Mouse (Mus musculus) ES-E14 (cell line): ENCODE data around the gene Cnot11. TPM values are rescaled to one million over a fixed set of nuclear protein-coding genes. Genes with fewer than 3 reads are reported as not detected.

Source experiments
- DNase-seq: peaks from one replicate; pipeline ENCODE4 v3.0.0-alpha.2; 2013; ENCODE audit warnings: low read depth, low spot score
- H3K27ac ChIP-seq: 2 replicates; pipeline ENCODE4 v1.5.1; 2012; ENCODE audit warnings: low read depth, mild to moderate bottlenecking, low read length, moderate library complexity, mixed read lengths; ENCODE audit not compliant: poor library complexity, insufficient read depth, severe bottlenecking
- H3K36me3 ChIP-seq: 2 replicates; pipeline ENCODE4 v1.6.1; 2012; ENCODE audit warnings: mild to moderate bottlenecking, low read length, moderate library complexity, mixed read lengths; ENCODE audit not compliant: control insufficient read depth, poor library complexity, insufficient read depth, severe bottlenecking
- H3K4me1 ChIP-seq, 2 experiments: fragments of 150-350 bp in 1 of 2; sonication (generic) in 1 of 2; 2 replicates each; pipeline ENCODE4 v1.6.1; 2012; ENCODE audit warnings: low read length in 2 of 2, mild to moderate bottlenecking in 1 of 2, mixed read lengths in 1 of 2; ENCODE audit not compliant: control insufficient read depth in 2 of 2, insufficient read depth in 2 of 2, poor library complexity in 1 of 2
- H3K4me3 ChIP-seq, 2 experiments: fragments of 150-350 bp in 1 of 2; sonication (generic) in 1 of 2; 2 replicates each; pipeline ENCODE4 v1.5.1; 2012; ENCODE audit warnings: low read length in 2 of 2, low read depth in 1 of 2, mild to moderate bottlenecking in 1 of 2, mixed read lengths in 1 of 2; ENCODE audit not compliant: insufficient read depth in 1 of 2, poor library complexity in 1 of 2, severe bottlenecking in 1 of 2
- H3K9ac ChIP-seq: 2 replicates; pipeline ENCODE4 v1.6.1; 2012; ENCODE audit warnings: low read depth, mild to moderate bottlenecking, low read length, mixed read lengths; ENCODE audit not compliant: poor library complexity, insufficient read depth, severe bottlenecking
- H3K9me3 ChIP-seq: fragments of 150-350 bp; sonication (generic); 2 replicates; pipeline ENCODE4 v1.6.1; 2012; ENCODE audit warnings: low read depth, mild to moderate bottlenecking, low read length; ENCODE audit not compliant: control insufficient read depth, insufficient read depth
- CHD2 ChIP-seq: IDR thresholded peaks from 2 replicates; pipeline ENCODE4 v1.6.1; 2014; ENCODE audit warnings: mild to moderate bottlenecking, low read depth, low read length, inconsistent platforms
- HCFC1 ChIP-seq: IDR thresholded peaks from 2 replicates; pipeline ENCODE4 v1.6.1; 2012; ENCODE audit warnings: low read length, inconsistent platforms, borderline replicate concordance; ENCODE audit not compliant: insufficient read depth
- MAFK ChIP-seq: IDR thresholded peaks from 2 replicates; pipeline ENCODE4 v1.6.1; 2014; ENCODE audit warnings: mild to moderate bottlenecking, low read depth, low read length, inconsistent platforms; ENCODE audit not compliant: insufficient read depth
- ZC3H11A ChIP-seq: IDR thresholded peaks from 2 replicates; pipeline ENCODE4 v1.6.1; 2012; ENCODE audit warnings: low read depth, mild to moderate bottlenecking, inconsistent platforms, low read length, borderline replicate concordance
- ZNF384 ChIP-seq: IDR thresholded peaks from 2 replicates; pipeline ENCODE4 v1.6.1; 2012; ENCODE audit warnings: low read depth, low read length, inconsistent platforms
- in situ Hi-C, 2 experiments: fragments of 600-800 bp; cut with MboI; formaldehyde crosslinking; loops; one replicate each; pipeline ENCODE4 v1.15.1; 2025; ENCODE audit warnings: low sequenced_read_pairs in 2 of 2, inconsistent platforms in 1 of 2; ENCODE audit not compliant: unreplicated experiment in 2 of 2
- total RNA-seq: library from RNA; depleted of rRNA; stranded (reverse); fragments of 300-350 nt; gene quantifications from 2 replicates; pipeline ENCODE4 v1.2.3, GENCODE M21; 2012

The Cnot11 gene
- total RNA-seq, 1 experiment = 21.7 TPM

DNA sequence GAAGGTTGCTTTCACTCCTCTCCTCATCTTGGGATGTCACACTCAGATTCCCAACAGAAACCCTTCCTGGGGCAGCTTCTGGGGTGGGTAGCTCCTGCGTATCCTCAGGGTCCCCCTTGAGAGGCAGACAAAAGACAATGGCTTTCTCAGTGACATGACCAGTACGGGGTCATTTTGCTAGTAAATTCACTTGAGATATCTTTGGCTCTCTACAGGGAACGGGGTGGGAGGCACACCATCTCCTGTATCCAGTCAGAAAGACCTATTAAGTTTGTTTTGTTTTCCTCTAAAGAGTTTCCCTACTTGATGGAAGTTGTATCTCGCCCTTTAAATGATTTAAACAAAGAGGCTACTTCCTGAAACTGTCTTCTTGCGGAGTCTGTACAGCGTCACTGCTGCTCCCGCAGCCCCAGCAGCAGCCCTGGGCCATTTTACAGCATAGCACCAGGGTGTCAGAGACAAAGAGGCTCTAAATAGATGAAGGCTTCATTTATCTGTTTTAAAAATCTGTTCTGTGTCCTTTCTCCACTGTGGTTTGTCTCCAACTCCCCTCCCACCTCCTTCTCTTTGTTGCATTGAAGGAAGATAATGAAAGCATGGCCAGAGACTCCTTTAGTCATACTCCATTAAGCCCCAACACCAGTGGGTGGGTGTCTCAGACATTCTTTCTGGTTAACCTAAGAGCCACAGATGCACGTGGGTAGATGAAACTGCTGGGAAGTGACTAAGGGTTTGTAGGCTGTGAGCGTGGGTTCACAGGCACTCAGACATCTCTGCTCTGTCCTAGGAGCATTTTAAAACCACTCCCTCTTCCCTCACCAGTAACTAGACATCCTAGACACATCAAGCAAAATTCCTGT, 21.0 kb downstream of the Cnot11 start:
- TF ChIP-seq MAFK = no peak
- TF ChIP-seq HCFC1 = no peak
- TF ChIP-seq CHD2 = no peak
- no peak for TF ChIP-seq ZNF384
- TF ChIP-seq ZC3H11A = no peak
- peaks cover 17% of the 10 kb centered on the region for H3K36me3 ChIP-seq

GRCm38 (mm10) chr1:39559009-39559408, 24.2 kb downstream of the Cnot11 start:
- in situ Hi-C loops = no loop called here
- Histone ChIP-seq H3K4me1 (0 out of 4 replicates have a peak, but pooled peaks cover 0 to 2% of the 10 kb centered on the region in 2 experiments), H3K9ac (no peak overlapping the region), H3K27ac (no peak overlapping the region), H3K36me3 (peaks cover 19% of the 10 kb centered on the region), H3K9me3 (no peaks in the 10 kb centered on the region), H3K4me3 (no peak overlapping the region)
- TF ChIP-seq CHD2 (no peak), ZNF384 (no peak), MAFK (no peak), ZC3H11A (no peak), HCFC1 (no peak)
- DNase-seq = no peak

More for the DNA sequence above, 21.0 kb downstream of the Cnot11 start:
- H3K4me3 ChIP-seq = no peak overlapping the region
- no peak overlapping the region for H3K27ac ChIP-seq
- H3K4me1 ChIP-seq = no peaks in the 10 kb centered on the region
- no peak overlapping the region for H3K9ac ChIP-seq
- in situ Hi-C loops = no loop called here
- H3K9me3 ChIP-seq = no peaks in the 10 kb centered on the region
- no peak for DNase-seq

- Histone ChIP-seq H3K36me3 (peaks cover 15% of the 10 kb centered on the region), H3K27ac (no peak overlapping the region)
- TF ChIP-seq MAFK (no peak), HCFC1 (no peak), ZNF384 (no peak), CHD2 (no peak), ZC3H11A (no peak)
Observed at GRCm38 (mm10) chr1:39561920-39562319, 27.1 kb downstream of the Cnot11 start.

DNA sequence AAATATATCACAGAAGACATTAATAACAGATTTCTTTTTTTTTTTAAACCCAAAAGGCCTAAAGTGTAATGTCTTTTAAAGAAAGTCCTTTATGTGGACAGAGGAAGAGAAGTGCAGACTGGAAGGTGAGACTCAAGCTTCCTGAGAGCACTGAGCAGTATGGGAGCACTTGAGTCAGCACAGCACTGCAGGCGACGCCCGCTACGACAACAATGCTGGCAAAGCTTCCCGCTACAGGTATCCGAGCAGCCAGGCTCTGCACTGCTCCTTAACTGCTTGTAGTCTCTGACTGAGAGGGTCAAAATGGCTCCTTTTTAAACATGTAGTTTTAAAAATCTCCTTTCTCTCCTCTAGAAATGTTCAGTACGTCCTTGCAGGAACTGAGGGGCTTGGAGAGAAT, 28.4 kb downstream of the Cnot11 start:
- Histone ChIP-seq H3K4me3 (no peak overlapping the region), H3K9me3 (no peaks in the 10 kb centered on the region), H3K4me1 (0 out of 4 replicates have a peak, but pooled peaks cover 3% of the 10 kb centered on the region in 2 experiments), H3K27ac (no peak overlapping the region), H3K36me3 (peaks cover 15% of the 10 kb centered on the region), H3K9ac (no peak overlapping the region)
- no peak for TF ChIP-seq MAFK
- no peak for TF ChIP-seq ZNF384
- TF ChIP-seq HCFC1 = no peak
- TF ChIP-seq CHD2 = no peak
- TF ChIP-seq ZC3H11A = no peak
- in situ Hi-C loops = no loop called here
- DNase-seq = no peak

More at GRCm38 (mm10) chr1:39561920-39562319, 27.1 kb downstream of the Cnot11 start:
- Histone ChIP-seq H3K9me3 (no peaks in the 10 kb centered on the region), H3K4me3 (no peak overlapping the region), H3K4me1 (0 out of 4 replicates have a peak, but pooled peaks cover 0 to 2% of the 10 kb centered on the region in 2 experiments), H3K9ac (no peak overlapping the region)
- no peak for DNase-seq
- in situ Hi-C loops = no loop called here
